Mouse (Mus musculus) ovary, postnatal 14 days (tissue): ENCODE results near the gene Prl7a1.

Source experiments
- DNase-seq: peaks from one replicate; pipeline ENCODE4 v3.0.0; 2022; ENCODE audit warnings: low spot score

Gene Prl7a1

DNA sequence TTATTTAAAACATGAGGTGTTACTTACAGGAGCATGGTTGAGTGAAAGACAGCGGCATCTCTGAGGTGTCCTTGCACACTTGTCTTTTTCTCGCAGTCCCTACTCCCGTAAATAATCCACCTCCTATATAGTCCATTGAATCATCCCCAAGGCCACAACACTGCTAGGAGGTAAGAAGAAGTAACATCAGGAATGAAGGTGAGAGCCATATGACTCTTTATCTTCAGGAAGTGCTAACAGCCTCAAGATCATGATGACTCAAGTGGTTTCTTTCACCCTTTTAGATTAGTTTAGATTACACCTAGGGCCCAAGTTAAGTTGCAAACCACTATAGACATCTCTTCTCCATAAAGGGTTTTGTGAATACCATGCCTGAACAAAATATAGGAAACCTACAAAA, at the start of gene Prl7a1:
Prl7a1 (minus strand) TSS at position 101 of the 400 bp plus-strand sequence.
- no peak for DNase-seq

DNA sequence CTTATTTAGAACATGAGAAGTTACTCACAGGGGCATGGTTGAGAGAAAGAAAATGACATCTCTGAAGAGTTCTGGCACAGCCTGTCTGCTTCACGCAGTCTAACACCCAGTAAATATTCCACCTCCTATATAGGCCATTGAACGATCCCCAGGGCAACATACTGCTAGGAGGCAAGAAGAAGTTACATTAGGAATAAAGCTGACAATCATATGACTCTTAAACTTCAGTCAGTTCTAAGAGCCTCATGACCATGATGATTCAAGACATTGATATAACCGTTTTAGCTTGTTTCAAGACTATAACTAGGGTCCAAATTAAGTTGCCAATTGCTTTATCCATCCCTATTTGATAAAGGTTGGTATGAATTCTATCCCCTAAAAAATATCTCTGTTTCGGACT, 25.6 kb upstream of the Prl7a1 start, which contains the start of gene Prl7a2:
Prl7a2 (minus strand) TSS at position 101 of the 400 bp plus-strand sequence.
- DNase-seq: no peak

DNA sequence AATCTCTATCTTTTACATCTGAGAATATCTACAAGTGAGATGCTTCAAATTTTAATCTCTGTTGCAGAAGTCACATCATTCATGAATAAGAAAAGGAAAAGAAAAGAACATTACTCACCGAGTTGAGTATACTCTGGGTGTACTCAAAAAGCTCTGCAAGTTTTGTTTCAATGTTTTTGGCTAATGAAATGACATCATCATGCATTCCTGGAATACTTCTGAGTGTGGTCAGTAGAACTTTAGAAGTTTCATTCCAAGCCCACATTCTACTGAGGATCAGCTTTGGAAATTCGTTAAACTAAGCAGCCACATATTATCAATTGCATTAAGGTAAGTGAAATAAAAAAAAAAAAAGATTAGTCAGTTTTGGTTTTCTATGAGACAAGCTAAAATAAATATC, 18.5 kb upstream of the Prl7a1 start:
- no peak for DNase-seq

DNA sequence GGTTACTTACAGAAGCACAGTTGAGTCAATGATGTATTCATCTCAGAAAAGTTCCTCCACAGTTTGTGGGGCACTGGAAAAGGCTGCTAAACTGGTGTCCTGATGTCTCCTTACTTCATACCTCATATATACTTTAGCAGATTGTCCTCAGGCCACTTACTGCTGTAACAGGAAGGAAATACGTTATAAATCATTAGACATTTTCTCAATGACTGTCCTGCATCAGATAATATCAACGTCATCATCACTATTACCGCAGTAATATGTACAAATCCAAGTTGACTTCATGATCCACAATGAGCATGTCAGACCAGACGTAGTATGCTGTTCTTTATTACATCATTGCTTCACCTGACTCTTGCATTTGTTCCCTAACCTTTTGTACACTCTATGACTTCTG, 31.8 kb downstream of the Prl7a1 start, which contains the start of gene Prl7b1:
Prl7b1 (minus strand) TSS at position 101 of the 400 bp plus-strand sequence.
- DNase-seq: no peak
